Mouse (Mus musculus) stomach, embryonic 15.5 days (tissue): ENCODE measurements around the gene Klhdc7b. TPM values are rescaled to one million over a fixed set of nuclear protein-coding genes. Genes with fewer than 3 reads are reported as not detected.
"Not testable (repeated sequence)": the region's sequence is repeated elsewhere in the genome, so short reads cannot be mapped to it uniquely, and the experiment has no call there.

Source experiments
- ATAC-seq: fragments of 200-750 bp; cut with Nextera tagmentation; 2 replicates; pipeline ENCODE4 v1.8.0; 2017; ENCODE audit warnings: low read depth, moderate number of reproducible peaks, moderate TSS enrichment; ENCODE audit not compliant: insufficient read depth, low FRiP score
- H3K27ac ChIP-seq: fragments of 300-500 bp; sonication (generic); 2 replicates; pipeline ENCODE4 v1.5.1; 2015; ENCODE audit warnings: mild to moderate bottlenecking, inconsistent platforms
- H3K27me3 ChIP-seq: fragments of 300-500 bp; sonication (generic); replicated peaks from 2 replicates; pipeline ENCODE4 v1.6.1; 2015; ENCODE audit warnings: inconsistent platforms
- H3K36me3 ChIP-seq: fragments of 300-500 bp; sonication (generic); 2 replicates; pipeline ENCODE4 v1.6.1; 2015; ENCODE audit warnings: inconsistent platforms
- H3K4me1 ChIP-seq: fragments of 300-500 bp; sonication (generic); 2 replicates; pipeline ENCODE4 v1.6.1; 2015; ENCODE audit warnings: inconsistent platforms
- H3K4me2 ChIP-seq: fragments of 300-500 bp; sonication (generic); 2 replicates; pipeline ENCODE4 v1.6.1; 2015; ENCODE audit warnings: mild to moderate bottlenecking, inconsistent platforms
- H3K4me3 ChIP-seq: fragments of 300-500 bp; sonication (generic); replicated peaks from 2 replicates; pipeline ENCODE4 v1.5.1; 2015; ENCODE audit warnings: inconsistent platforms
- H3K9ac ChIP-seq: fragments of 300-500 bp; sonication (generic); 2 replicates; pipeline ENCODE4 v1.6.1; 2015; ENCODE audit warnings: inconsistent platforms
- H3K9me3 ChIP-seq: fragments of 300-500 bp; sonication (generic); 2 replicates; pipeline ENCODE4 v1.6.1; 2016; ENCODE audit warnings: inconsistent platforms
- WGBS: fragments of 180-500 bp; shearing (Covaris S2); methylation state at CpG from one replicate; pipeline ENCODE4 v1.1.7; 2015; 5-methylcytosine and 5-hydroxymethylcytosine counted together
- polyA plus RNA-seq: library from polyadenylated mRNA; unstranded; fragments of >200 nt; fragmentation: Nextera tagmentation; extraction: Ambion mirVana; gene quantifications from 2 replicates; pipeline ENCODE4 v1.2.1, GENCODE M21; 2015

Gene Klhdc7b
- polyA plus RNA-seq, 1 experiment from 2014 or later, result not detected

DNA sequence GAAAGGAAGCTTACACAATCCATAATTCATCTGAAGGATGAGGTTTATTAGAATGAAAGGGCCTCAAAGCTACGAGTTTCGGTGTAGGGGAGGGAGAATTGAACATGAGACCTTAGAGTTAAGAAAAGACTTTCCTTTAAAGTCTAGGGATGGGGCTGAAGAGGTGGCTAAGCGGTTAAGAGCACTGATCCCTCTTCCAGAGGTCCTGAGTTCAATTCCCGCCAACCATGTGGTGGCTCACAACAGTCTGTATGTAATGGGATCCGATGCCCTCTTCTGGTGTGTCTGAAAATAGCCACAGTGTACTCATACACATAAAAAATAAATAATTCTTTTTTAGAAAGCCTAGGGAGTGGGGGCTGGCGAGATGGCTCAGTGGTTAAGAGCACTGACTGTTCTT lies 45.6 kb downstream of the Klhdc7b start:
- Histone ChIP-seq H3K27ac (peak overlapping the region; percentile 98), H3K9ac (peak overlapping the region; percentile 62; the same call in 1 of the 2 replicates), H3K4me2 (peak overlapping the region; percentile 94), H3K4me3 (peak overlapping the region; percentile 73), H3K27me3 (no peaks in the 10 kb centered on the region), H3K9me3 (no peaks in the 10 kb centered on the region), H3K36me3 (0 out of 2 replicates have a peak, but pooled peaks cover 4% of the 10 kb centered on the region), H3K4me1 (peaks cover 7% of the 10 kb centered on the region)
- WGBS, result 36% methylated on average over 6 of the region's 6 CpGs
- ATAC-seq, result no peak

DNA sequence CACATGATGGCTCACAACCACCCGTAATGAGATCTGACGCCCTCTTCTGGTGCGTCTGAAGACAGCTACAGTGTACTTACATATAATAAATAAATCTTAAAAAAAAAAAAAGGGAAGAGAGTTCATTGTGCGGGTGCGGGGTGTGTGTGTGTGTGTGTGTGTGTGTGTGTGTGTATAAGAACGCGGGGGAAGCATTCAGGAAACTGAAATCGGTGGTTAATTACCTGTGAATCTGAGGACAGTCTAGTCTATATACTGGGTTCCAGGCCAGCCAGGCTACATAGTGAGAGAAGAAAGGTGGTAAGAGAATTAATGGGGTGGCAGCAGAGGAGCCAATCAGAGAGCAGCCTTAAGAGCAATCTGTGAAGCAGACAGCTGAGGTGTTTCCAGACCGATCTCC lies 46.1 kb downstream of the Klhdc7b start:
- not testable (repeated sequence) for H3K4me3 ChIP-seq, H3K9ac ChIP-seq, ATAC-seq, H3K27me3 ChIP-seq, H3K9me3 ChIP-seq, H3K4me1 ChIP-seq, H3K27ac ChIP-seq, H3K36me3 ChIP-seq, H3K4me2 ChIP-seq
- WGBS, result 79% methylated on average over 9 of the region's 9 CpGs

- no peak overlapping the region for H3K4me3 ChIP-seq
- 84% methylated on average over 3 of the region's 3 CpGs for WGBS
- H3K36me3 ChIP-seq, result 0 out of 2 replicates have a peak, but pooled peaks cover 3% of the 10 kb centered on the region
- no peak overlapping the region for H3K9ac ChIP-seq
- H3K4me2 ChIP-seq, result no peak overlapping the region
- no peak for ATAC-seq
- H3K27ac ChIP-seq, result no peak overlapping the region
- H3K27me3 ChIP-seq, result no peaks in the 10 kb centered on the region
- H3K9me3 ChIP-seq, result no peaks in the 10 kb centered on the region
- H3K4me1 ChIP-seq, result peaks cover 7% of the 10 kb centered on the region
These were observed 46.6 kb downstream of the Klhdc7b start for GRCm38 (mm10) chr15:89431271-89431670.

- Histone ChIP-seq H3K4me2 (no peak overlapping the region), H3K4me3 (no peak overlapping the region), H3K4me1 (peaks cover 7% of the 10 kb centered on the region), H3K9ac (no peak overlapping the region), H3K27me3 (no peaks in the 10 kb centered on the region), H3K36me3 (no peaks in the 10 kb centered on the region), H3K27ac (no peak overlapping the region; the same call in 1 of the 2 replicates), H3K9me3 (no peaks in the 10 kb centered on the region)
- ATAC-seq, result no peak
- WGBS, result 93% methylated on average over 6 of the region's 6 CpGs
These were observed 47.1 kb downstream of the Klhdc7b start for GRCm38 (mm10) chr15:89431806-89432205.

DNA sequence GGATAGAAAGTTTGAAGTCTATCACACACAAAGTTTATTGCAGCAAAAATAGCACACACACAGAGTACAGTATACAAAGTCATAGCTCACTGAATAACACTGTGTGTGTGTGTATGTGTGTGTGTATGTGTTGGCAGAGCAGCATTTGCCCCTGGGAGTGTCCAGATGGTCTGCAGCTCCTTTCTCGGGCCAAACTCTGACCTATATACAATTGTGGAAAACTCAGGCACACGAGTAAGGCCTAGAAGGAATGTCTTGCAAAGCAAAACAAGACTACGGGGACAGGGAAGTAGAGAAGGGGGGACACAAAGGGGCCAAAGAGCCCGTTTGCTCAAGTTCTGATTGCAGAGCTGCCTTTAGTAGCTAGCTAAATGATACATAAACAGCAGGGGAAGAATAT lies 48.2 kb downstream of the Klhdc7b start:
- WGBS, result 79% methylated on average over 4 of the region's 4 CpGs
- Histone ChIP-seq H3K27ac (no peak overlapping the region), H3K4me2 (no peak overlapping the region), H3K36me3 (no peaks in the 10 kb centered on the region), H3K9me3 (no peaks in the 10 kb centered on the region), H3K4me1 (peaks cover 7% of the 10 kb centered on the region), H3K9ac (no peak overlapping the region), H3K27me3 (no peaks in the 10 kb centered on the region), H3K4me3 (no peak overlapping the region)
- ATAC-seq, result no peak

GRCm38 (mm10) chr15:89434136-89434535 lies 49.4 kb downstream of the Klhdc7b start:
- Histone ChIP-seq H3K4me2 (no peak overlapping the region), H3K27ac (no peak overlapping the region), H3K9ac (no peak overlapping the region), H3K9me3 (no peaks in the 10 kb centered on the region), H3K4me1 (no peaks in the 10 kb centered on the region), H3K4me3 (no peak overlapping the region), H3K36me3 (no peaks in the 10 kb centered on the region), H3K27me3 (no peaks in the 10 kb centered on the region)
- no peak for ATAC-seq
- WGBS, result 56% methylated on average over 3 of the region's 3 CpGs

DNA sequence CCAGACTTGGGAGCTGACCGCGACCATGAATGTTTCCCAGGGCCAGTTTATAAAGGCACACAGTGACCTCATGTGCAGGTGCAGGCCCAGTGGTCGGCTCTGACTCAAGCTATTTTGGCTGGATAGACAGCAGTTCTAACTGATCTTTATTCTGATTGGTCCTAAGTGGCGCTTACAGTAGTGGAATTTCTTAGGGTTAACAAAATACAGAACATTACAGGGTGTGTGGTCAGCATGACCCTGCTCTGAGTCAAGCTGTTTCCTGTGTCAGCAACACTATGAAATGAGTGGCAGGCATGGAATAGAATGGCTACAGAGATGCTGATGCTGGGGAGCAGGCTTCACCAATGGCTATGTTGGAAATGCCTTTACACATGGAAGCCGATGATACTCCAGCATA lies 51.2 kb downstream of the Klhdc7b start:
- H3K36me3 ChIP-seq, result no peaks in the 10 kb centered on the region
- no peak overlapping the region for H3K4me2 ChIP-seq
- no peaks in the 10 kb centered on the region for H3K27me3 ChIP-seq
- no peak for ATAC-seq
- 80% methylated on average over 5 of the region's 5 CpGs for WGBS
- no peak overlapping the region for H3K9ac ChIP-seq
- H3K4me1 ChIP-seq, result no peaks in the 10 kb centered on the region
- no peaks in the 10 kb centered on the region for H3K9me3 ChIP-seq
- no peak overlapping the region for H3K4me3 ChIP-seq
- H3K27ac ChIP-seq, result no peak overlapping the region

Other genes starting within 250 kb of the Klhdc7b start
- 3.8 and 4.7 TPM in 2 replicates for gene Mapk12, start 244.2 kb upstream of the Klhdc7b start, polyA plus RNA-seq
- gene Mapk11, start 235.3 kb upstream of the Klhdc7b start, polyA plus RNA-seq, result 5.9 and 6.4 TPM in 2 replicates
- 128 and 129 TPM in 2 replicates for gene Plxnb2, start 204.1 kb upstream of the Klhdc7b start, polyA plus RNA-seq
- 12.5 and 14.9 TPM in 2 replicates for gene Dennd6b, start 188.4 kb upstream of the Klhdc7b start, polyA plus RNA-seq
- gene Ppp6r2, start 173.4 kb upstream of the Klhdc7b start, polyA plus RNA-seq, result 25.4 and 28.5 TPM in 2 replicates
- 45.3 and 45.9 TPM in 2 replicates for gene Sbf1, start 69.6 kb upstream of the Klhdc7b start, polyA plus RNA-seq
- 0.76 and 1.1 TPM in 2 replicates for gene Adm2, start 62.2 kb upstream of the Klhdc7b start, polyA plus RNA-seq
- gene Miox, start 50.5 kb upstream of the Klhdc7b start, polyA plus RNA-seq, result 0.53 and 0.71 TPM in 2 replicates
- gene Lmf2, start 29.3 kb upstream of the Klhdc7b start, polyA plus RNA-seq, result 57.3 and 62.3 TPM in 2 replicates
- 127 and 141 TPM in 2 replicates for gene Ncaph2, start 29.2 kb upstream of the Klhdc7b start, polyA plus RNA-seq
- gene Sco2, start 11.1 kb upstream of the Klhdc7b start, polyA plus RNA-seq, result 6.7 and 7.3 TPM in 2 replicates
- gene Tymp, start 7.9 kb upstream of the Klhdc7b start, polyA plus RNA-seq, result 1.3 and 1.5 TPM in 2 replicates
- 0.48 and 0.84 TPM in 2 replicates for gene Odf3b, start 5.6 kb upstream of the Klhdc7b start, polyA plus RNA-seq
- gene Syce3, start 25.6 kb downstream of the Klhdc7b start, polyA plus RNA-seq, result not detected in 2 replicates
- gene Cpt1b, start 40.9 kb downstream of the Klhdc7b start, polyA plus RNA-seq, result 0.63 and 0.66 TPM in 2 replicates
- gene C730034F03Rik, start 44.7 kb downstream of the Klhdc7b start, polyA plus RNA-seq, result 3.6 and 4.2 TPM in 2 replicates
- not detected in 2 replicates for gene Gm44502, start 44.8 kb downstream of the Klhdc7b start, polyA plus RNA-seq
- 51.3 and 55.5 TPM in 2 replicates for gene Chkb, start 45.0 kb downstream of the Klhdc7b start, polyA plus RNA-seq
- gene Mapk8ip2, start 69.0 kb downstream of the Klhdc7b start, polyA plus RNA-seq, result 3.7 and 3.8 TPM in 2 replicates
- 18.8 TPM in 2 replicates for gene Arsa, start 92.5 kb downstream of the Klhdc7b start, polyA plus RNA-seq
- gene Shank3, start 114.7 kb downstream of the Klhdc7b start, polyA plus RNA-seq, result 1.7 and 1.9 TPM in 2 replicates
- 0.14 and 0.23 TPM in 2 replicates for gene Acr, start 183.4 kb downstream of the Klhdc7b start, polyA plus RNA-seq
- gene Rabl2, start 207.0 kb downstream of the Klhdc7b start, polyA plus RNA-seq, result 34.6 and 37.6 TPM in 2 replicates